Mouse (Mus musculus): ENCODE results near the gene Arhgap22.

- no peak for TF ChIP-seq EP300 (IDR thresholded peaks at IDR 0.05; ENCODE audit: low read depth)
- TF ChIP-seq CTCF (IDR thresholded peaks at IDR 0.05; ENCODE audit: low read depth): no peak
Observed at GRCm38 (mm10) chr14:33212271-33212957, 1.4 kb upstream of the Arhgap22 start.
